10 mouse cellular contexts compared by ENCODE assay signal in genomic region chr10:43372315-43372714, GRCm38 (mm10).
A peak's percentile ranks its signal among the peaks of the same experiment; 100 is the strongest.
DNase-seq lines count a peak whose midpoint lies in the region; ATAC-seq and TF ChIP-seq lines count a peak whose summit lies in the region.
"Had no signal": no experiment of that assay in that cellular context is flagged by ENCODE, and none has a peak within 500 bp of the region (broad histone marks: within the 10 kb centered on the region; RNA-seq: fewer than 3 reads in every experiment).

No protein-coding gene starts in this region.

- no peak overlapping the region for H3K27ac ChIP-seq in heart, embryonic 12.5 days (ENCODE audit: poor library complexity, severe bottlenecking)
- no peak overlapping the region for H3K27ac ChIP-seq in heart, embryonic 16.5 days (ENCODE audit: low read length)
- H3K27ac ChIP-seq in thymus, adult 2 months (ENCODE audit: control insufficient read depth, insufficient read depth, low read length), result no peak overlapping the region; the same call in 1 of the 2 replicates
- H3K27ac ChIP-seq in layer of hippocampus, adult 2 months, result no peak overlapping the region; the same call in 1 of the 2 replicates
- H3K27ac ChIP-seq: embryonic facial prominence, embryonic 13.5 days; liver, embryonic 13.5 days had no signal

- DNase-seq in heart, adult 18-20 months, result peak; percentile 68 to 80
- peak; percentile 91 for DNase-seq in brain, adult 2 months (ENCODE audit: low read depth, low spot score)
- DNase-seq in kidney, postnatal 36 days, result peak; percentile 75 to 76
- DNase-seq in thymus, adult 2 months, result peak; percentile 5
- DNase-seq in urinary bladder, postnatal 10 days (ENCODE audit: low spot score), result no peak
- DNase-seq in layer of hippocampus, adult 2 months (ENCODE audit: low spot score in 2 of 2), result no peak
- DNase-seq: liver, embryonic 13.5 days had no signal

- no peak for ATAC-seq in heart, embryonic 12.5 days (ENCODE audit: insufficient number of reproducible peaks, low FRiP score)
- 0 out of 2 replicates have a peak, but pooled peaks have one; percentile 70 for ATAC-seq in heart, embryonic 16.5 days (replicated peaks; ENCODE audit: extremely low read depth, insufficient read depth, low FRiP score)

- 42% methylated on average over 7 of the region's 7 CpGs for WGBS in heart, embryonic 12.5 days
- WGBS in heart, embryonic 16.5 days, result 39% methylated on average over 7 of the region's 7 CpGs
- WGBS in thymus, adult 2 months, result 13% methylated on average over 7 of the region's 7 CpGs

- no peak overlapping the region for H3K4me2 ChIP-seq in heart, embryonic 12.5 days
- H3K4me2 ChIP-seq in heart, embryonic 16.5 days (ENCODE audit: low read depth, low read length), result no peak overlapping the region
- H3K4me2 ChIP-seq: embryonic facial prominence, embryonic 13.5 days; liver, embryonic 13.5 days had no signal

- TF ChIP-seq CTCF in thymus, adult 2 months (IDR thresholded peaks at IDR 0.05; ENCODE audit: borderline replicate concordance, control insufficient read depth, extremely low read depth, insufficient read depth, low read length, poor library complexity), result no peak
- TF ChIP-seq CTCF in layer of hippocampus, adult 2 months (conservative IDR thresholded peaks at IDR 0.05), result no peak

- no peak overlapping the region for H3K9ac ChIP-seq in heart, embryonic 12.5 days
- H3K9ac ChIP-seq in heart, embryonic 16.5 days (ENCODE audit: low read length), result no peak overlapping the region
- H3K9ac ChIP-seq: embryonic facial prominence, embryonic 13.5 days; liver, embryonic 13.5 days had no signal

- TF ChIP-seq POLR2A in thymus, adult 2 months (IDR thresholded peaks at IDR 0.05; ENCODE audit: control insufficient read depth, extremely low read depth, insufficient read depth, low read length, poor library complexity), result no peak

- H3K4me1 ChIP-seq in heart, embryonic 12.5 days (replicated peaks), result peaks cover 13% of the 10 kb centered on the region
- H3K4me1 ChIP-seq in heart, embryonic 16.5 days (ENCODE audit: control insufficient read depth, insufficient read depth, low read length), result peaks cover 4% of the 10 kb centered on the region
- H3K4me1 ChIP-seq in thymus, adult 2 months (replicated peaks; ENCODE audit: control insufficient read depth, insufficient read depth, low read length), result no peaks in the 10 kb centered on the region
- H3K4me1 ChIP-seq: embryonic facial prominence, embryonic 13.5 days; liver, embryonic 13.5 days had no signal

- no peaks in the 10 kb centered on the region for H3K9me3 ChIP-seq in heart, embryonic 12.5 days (replicated peaks)
- no peaks in the 10 kb centered on the region for H3K9me3 ChIP-seq in heart, embryonic 16.5 days (replicated peaks; ENCODE audit: control insufficient read depth, low read length)
- H3K9me3 ChIP-seq: embryonic facial prominence, embryonic 13.5 days; liver, embryonic 13.5 days had no signal

- no peak overlapping the region for H3K4me3 ChIP-seq in heart, embryonic 12.5 days
- H3K4me3 ChIP-seq in heart, embryonic 16.5 days (ENCODE audit: low read length), result no peak overlapping the region
- peak overlapping the region; percentile 14; the same call in 1 of the 2 replicates for H3K4me3 ChIP-seq in thymus, adult 2 months (ENCODE audit: control insufficient read depth, insufficient read depth, low read length)
- no peak overlapping the region; the same call in 1 of the 2 replicates for H3K4me3 ChIP-seq in layer of hippocampus, adult 2 months
- H3K4me3 ChIP-seq: embryonic facial prominence, embryonic 13.5 days; liver, embryonic 13.5 days had no signal

- H3K36me3 ChIP-seq in heart, embryonic 12.5 days, result no peaks in the 10 kb centered on the region
- H3K36me3 ChIP-seq in heart, embryonic 16.5 days (ENCODE audit: control insufficient read depth, insufficient read depth), result no peaks in the 10 kb centered on the region
- no peaks in the 10 kb centered on the region for H3K36me3 ChIP-seq in thymus, adult 2 months (ENCODE audit: control insufficient read depth, insufficient read depth, low read length)
- H3K36me3 ChIP-seq: embryonic facial prominence, embryonic 13.5 days; liver, embryonic 13.5 days had no signal

- H3K27me3 ChIP-seq in heart, embryonic 12.5 days (replicated peaks), result no peaks in the 10 kb centered on the region
- no peaks in the 10 kb centered on the region for H3K27me3 ChIP-seq in heart, embryonic 16.5 days (ENCODE audit: control insufficient read depth, insufficient read depth, low read length)
- no peaks in the 10 kb centered on the region for H3K27me3 ChIP-seq in thymus, adult 2 months (ENCODE audit: control insufficient read depth, insufficient read depth, low read length)
- H3K27me3 ChIP-seq: embryonic facial prominence, embryonic 13.5 days; liver, embryonic 13.5 days had no signal

Comparison
In these comparisons a context has a peak if more than half of its experiments do, and no peak if none do; other contexts are left out.
1. DNase-seq: peak in heart, adult 18-20 months (2 of 2), brain, adult 2 months (single experiment), kidney, postnatal 36 days (2 of 2) and thymus, adult 2 months (single experiment); none in urinary bladder, postnatal 10 days (single experiment) and layer of hippocampus, adult 2 months (0 of 2).